Mouse (Mus musculus) embryo, embryonic 10 days (tissue): ENCODE data around the gene Olfr214.
"Not testable (repeated sequence)": the region's sequence is repeated elsewhere in the genome, so short reads cannot be mapped to it uniquely, and the experiment has no call there.

Experiments
- DNase-seq: peaks from one replicate; pipeline ENCODE4 v3.0.0-alpha.2; 2015; ENCODE audit warnings: low spot score

Olfr214 gene

GRCm38 (mm10) chr6:116553935-116554334 lies at the start of gene Olfr214:
Olfr214 (plus strand) TSS chr6:116554235.
- DNase-seq = no peak

- not testable (repeated sequence) for DNase-seq
Measured at GRCm38 (mm10) chr6:116506302-116507003, 47.6 kb upstream of the Olfr214 start, which contains the start of gene Olfr212. Olfr212 (plus strand) TSS chr6:116506516.

- DNase-seq = no peak
Measured at GRCm38 (mm10) chr6:116514832-116515231, 39.2 kb upstream of the Olfr214 start.

- DNase-seq = no peak
Measured at GRCm38 (mm10) chr6:116538156-116538555, 15.9 kb upstream of the Olfr214 start, which contains the start of gene Olfr213. Olfr213 (plus strand) TSS chr6:116538456.

- DNase-seq = no peak
Measured at GRCm38 (mm10) chr6:116542500-116542899, 11.5 kb upstream of the Olfr214 start.

GRCm38 (mm10) chr6:116550841-116551240 lies 3.2 kb upstream of the Olfr214 start, which contains the start of gene Gm5580:
Gm5580 (plus strand) TSS chr6:116551141.
- not testable (repeated sequence) for DNase-seq

- DNase-seq = no peak
Measured at GRCm38 (mm10) chr6:116554952-116555351, 917 bp downstream of the Olfr214 start.

GRCm38 (mm10) chr6:116569834-116570233 lies 15.8 kb downstream of the Olfr214 start:
- peak; percentile 74 for DNase-seq

GRCm38 (mm10) chr6:116584095-116584494 lies 30.1 kb downstream of the Olfr214 start, which contains the start of gene Olfr215:
Olfr215 (minus strand) TSS chr6:116584195.
- no peak for DNase-seq

- not testable (repeated sequence) for DNase-seq
Measured at GRCm38 (mm10) chr6:116600969-116601368, 46.9 kb downstream of the Olfr214 start.

- DNase-seq = no peak
Measured at GRCm38 (mm10) chr6:116607230-116607629, 53.2 kb downstream of the Olfr214 start.
